Mouse (Mus musculus) bone marrow macrophage, adult 2 months (primary cell): ENCODE results near the gene Clec1a.

Experiments
- CTCF ChIP-seq: IDR thresholded peaks from 2 replicates; pipeline ENCODE4 v1.5.1; 2012; ENCODE audit warnings: low read depth, mild to moderate bottlenecking, low read length, moderate library complexity
- POLR2A ChIP-seq: IDR thresholded peaks from 2 replicates; pipeline ENCODE4 v1.6.1; 2012; ENCODE audit warnings: mild to moderate bottlenecking, low read depth, low read length, borderline replicate concordance

- TF ChIP-seq POLR2A = no peak
- TF ChIP-seq CTCF = no peak
Observed at GRCm38 (mm10) chr6:129427281-129427680, 24.5 kb downstream of the Clec1a start.
